Mouse (Mus musculus): ENCODE results near the gene Nyap1.

Gene Nyap1

DNA sequence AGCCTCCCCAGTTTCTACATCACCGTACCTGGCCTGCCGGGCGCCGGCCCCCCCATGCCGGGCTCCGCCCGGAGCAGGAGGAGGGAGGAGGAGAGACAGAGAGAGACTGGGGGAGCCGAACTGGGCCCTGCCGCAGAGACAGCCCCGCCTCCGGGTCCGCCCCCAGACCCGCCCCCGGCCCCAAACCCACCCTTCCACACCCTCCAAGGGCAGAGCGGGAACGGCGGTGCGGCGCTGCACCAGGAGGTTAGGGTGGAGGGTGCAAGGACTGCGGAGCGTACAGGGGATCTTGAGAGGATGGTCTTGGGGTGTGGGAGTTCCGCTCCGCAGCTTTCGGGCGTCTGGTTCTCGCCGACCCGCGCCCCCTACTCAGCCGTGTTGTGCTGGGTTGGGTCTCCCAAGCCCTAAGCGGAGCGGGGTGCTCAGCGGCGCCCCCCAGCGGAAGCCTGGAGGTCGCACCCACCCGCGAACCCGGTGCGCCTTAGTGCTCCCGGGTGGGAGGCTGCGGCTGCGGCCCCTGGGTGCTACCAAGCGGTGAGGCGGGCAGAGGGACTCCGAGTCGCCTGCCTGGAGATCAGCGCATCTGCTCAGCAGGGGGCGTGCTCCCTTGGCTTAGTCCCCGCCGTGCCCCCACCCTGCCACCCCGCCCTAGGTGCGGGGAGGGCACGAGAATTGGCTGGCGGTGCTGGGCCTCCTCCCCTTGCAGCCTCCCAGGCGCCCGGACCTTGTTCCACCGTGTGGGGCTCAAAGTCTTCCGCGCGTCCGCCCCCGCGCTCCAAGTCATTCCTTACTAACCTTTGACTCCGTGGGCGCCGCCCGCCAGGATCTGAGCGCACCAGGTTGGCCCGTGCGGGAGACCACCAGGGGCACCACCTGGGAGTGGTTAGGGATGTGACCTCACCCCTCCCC, at the start of gene Nyap1:
TSS of gene Nyap1 (minus strand) at position 585 of the 909 bp plus-strand sequence.
- no peak for DNase-seq (ENCODE audit: extremely low spot score, low read depth, low spot score)

DNA sequence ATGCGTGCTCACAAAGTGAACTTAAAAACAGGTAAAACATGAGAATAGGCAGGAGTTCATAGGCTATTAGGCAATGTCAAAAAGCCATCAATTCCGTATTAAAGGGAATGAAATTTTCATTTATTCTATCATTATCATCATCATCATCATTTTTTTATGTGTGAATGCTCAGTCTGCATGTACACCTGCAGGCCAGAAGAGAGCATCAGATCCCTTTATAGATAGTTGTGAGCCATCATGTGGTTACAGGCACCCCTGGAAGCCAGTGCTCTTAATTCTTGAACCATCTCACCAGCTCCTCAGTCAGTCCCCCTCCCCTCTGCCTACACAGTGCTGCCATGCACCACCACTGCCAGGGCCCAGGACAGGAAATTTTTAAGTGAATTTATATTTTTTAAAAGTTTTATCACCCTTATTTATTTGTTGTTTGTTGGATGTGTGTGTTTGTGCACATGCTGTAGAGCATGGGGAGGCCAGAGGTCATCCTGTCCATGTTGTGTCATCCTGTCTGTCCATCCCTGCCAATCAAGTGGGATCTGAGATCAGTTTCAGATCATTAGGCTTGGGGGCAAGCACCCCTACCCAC, 47.6 kb upstream of the Nyap1 start:
- DNase-seq (ENCODE audit: extremely low spot score, low read depth, low spot score) = no peak

DNA sequence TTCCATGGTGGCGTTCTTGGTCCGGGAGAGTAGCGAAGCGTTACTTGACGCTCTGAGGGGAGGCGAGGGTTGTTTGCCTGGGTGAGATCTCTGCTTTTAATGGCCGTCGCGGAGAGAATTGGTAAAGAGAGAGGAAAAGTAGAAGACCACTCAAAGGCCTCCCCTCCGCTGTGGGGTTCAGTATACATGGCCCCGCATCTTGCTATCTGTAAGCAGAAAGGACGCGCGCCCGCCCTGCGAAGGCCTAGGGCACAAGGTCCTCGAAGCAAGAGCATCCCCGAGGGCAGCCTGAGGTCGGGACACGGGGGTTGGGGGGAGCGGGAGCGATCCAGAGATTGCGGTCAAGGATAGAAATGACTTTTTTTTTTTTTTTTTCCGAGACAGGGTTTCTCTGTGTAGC, 46.8 kb upstream of the Nyap1 start:
- DNase-seq (ENCODE audit: extremely low spot score, low read depth, low spot score) = no peak

DNA sequence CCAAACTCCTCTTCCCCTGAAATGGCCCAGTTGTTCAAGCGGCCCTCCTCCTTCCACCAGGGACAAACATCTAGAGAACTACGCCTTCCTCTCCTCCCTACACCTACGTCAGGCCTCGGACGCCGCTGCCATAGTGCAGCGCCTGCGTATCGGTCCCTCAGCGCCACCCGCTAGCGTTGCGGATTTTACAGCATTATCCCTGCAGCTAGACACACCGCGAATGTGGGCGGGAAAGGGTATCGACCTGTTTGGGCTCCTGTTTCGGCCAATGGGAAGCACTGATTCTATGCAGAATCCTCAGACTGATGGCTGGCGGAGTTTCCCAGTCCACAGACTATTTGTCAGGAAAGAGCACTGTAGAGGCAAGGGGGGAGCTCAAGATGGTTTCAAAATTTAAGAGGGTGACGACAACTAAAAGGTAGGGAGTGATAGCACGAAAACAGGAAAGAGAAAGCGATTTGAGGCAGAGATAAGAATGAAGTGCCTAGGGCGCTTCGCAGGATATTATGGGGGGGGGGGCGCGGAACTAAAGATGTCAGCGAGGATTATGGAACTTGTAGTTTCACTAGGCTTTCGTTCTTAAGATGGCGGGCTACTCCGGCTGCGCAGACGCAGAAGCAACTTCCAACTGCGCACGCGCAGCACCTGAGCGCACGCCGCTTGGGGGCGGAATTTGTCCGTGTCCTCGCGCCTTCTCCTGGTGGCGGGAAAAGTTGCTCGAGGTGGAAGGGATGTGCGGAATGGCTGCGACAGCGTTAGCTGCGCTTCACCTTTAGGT, 45.9 kb upstream of the Nyap1 start, which contains the start of the genes Mepce and Zcwpw1:
TSS of gene Mepce (minus strand) at position 505 of the 778 bp plus-strand sequence.
TSS of gene Zcwpw1 (plus strand) at position 648 of the 778 bp plus-strand sequence.
- DNase-seq (ENCODE audit: extremely low spot score, low read depth, low spot score) = peak; percentile 96

DNA sequence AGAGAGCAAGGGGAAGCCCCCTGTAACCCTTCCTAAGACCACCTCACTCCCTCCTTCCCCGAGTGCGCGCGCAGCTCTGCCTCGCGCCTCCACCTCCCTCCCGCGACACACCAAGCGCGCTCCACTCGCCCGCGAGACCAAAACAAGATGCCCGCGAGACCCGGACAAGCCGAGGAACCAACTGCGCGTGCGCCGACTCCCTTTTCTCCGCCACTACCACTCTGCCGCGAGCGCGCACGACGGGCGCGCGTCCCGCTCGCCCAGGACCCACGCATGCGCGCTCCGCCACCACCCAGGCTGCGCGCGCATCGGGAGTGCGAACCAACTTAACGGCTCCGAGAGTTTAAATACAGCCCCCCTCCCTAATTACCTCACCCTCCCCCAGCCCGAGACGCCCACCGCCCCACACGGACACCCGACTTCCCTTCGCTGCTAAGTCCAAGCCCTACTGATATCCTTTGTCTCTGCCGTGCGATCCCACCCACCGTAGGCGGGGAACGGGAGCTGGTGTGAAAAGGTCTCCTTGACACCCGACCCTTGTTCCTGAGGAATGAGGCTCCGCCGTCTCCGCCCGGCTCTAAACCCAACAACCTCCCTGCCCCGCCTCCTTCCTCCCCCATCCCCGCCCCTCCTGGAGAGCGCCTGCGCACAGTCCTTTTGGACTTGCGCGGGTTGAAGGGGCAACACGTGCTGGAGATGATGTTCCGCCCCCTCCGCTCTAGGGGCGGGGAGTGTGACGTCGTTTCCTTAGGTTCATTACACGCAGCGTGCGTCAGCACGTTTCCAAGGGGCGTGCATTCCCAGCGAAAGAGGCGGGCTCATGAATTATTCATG, 44.9 kb upstream of the Nyap1 start:
- DNase-seq (ENCODE audit: extremely low spot score, low read depth, low spot score) = peak; percentile 99

DNA sequence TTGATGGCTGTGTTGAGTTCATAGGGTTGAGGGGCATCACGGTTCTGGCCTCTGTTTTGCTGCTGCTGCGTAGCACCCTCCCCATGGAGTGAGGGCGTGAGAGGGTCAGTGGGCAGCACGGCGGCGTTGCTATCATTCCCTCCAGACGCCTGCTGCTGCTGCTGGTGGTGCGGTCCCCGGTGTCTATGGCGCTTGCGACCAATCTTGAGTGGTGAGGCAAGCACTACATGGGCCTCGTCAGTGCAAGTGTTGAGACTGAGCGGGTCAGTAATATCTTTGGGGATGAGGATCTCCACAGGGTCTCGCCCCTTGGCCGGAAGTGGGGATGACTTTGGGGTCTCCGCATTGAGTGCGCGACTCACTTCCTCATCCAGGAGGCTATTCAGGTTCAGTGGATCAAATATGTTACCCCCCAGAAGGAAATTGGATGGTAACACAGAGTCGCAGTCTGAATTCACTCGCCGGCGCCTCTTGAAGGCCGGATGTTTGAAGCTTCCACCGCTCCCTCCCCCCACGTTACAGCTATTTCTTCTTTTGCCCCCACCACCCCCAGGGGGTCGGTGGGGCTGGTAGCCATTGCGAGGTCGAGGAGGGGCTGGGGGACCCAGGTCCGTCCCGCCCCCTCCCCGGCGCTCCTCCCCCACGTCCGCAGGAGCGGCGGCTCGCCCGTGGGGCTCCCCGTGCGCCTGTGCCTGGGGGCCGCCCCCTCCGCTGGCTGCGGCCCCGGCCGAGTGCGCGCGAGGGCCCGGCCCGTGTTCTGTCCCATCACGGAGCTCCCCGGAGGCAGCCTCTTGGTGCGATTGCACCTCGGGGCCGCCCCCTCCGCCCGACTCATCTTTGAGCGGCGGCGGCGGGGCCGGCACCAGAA, 44.0 kb upstream of the Nyap1 start:
- DNase-seq (ENCODE audit: extremely low spot score, low read depth, low spot score) = no peak

DNA sequence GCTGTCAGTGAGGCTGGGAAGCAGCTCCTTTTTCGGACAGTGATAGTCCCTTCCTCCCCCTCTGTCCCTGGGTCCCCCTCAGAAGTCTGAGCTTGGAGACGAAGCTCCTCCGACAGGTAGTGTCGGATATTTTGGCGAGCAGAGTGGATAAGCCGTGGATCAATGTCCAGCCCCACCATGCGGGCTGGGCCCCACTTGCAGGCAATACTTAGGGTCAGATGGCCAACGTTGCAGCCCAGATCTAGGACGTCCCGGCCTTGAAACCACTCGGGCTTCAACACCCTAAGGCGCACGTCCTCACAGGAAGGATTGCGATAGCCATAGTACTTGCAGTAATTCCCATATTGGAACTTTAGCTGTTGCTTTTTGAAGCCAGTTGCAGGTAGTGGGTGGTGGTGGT, 43.1 kb upstream of the Nyap1 start:
- DNase-seq (ENCODE audit: extremely low spot score, low read depth, low spot score) = no peak

DNA sequence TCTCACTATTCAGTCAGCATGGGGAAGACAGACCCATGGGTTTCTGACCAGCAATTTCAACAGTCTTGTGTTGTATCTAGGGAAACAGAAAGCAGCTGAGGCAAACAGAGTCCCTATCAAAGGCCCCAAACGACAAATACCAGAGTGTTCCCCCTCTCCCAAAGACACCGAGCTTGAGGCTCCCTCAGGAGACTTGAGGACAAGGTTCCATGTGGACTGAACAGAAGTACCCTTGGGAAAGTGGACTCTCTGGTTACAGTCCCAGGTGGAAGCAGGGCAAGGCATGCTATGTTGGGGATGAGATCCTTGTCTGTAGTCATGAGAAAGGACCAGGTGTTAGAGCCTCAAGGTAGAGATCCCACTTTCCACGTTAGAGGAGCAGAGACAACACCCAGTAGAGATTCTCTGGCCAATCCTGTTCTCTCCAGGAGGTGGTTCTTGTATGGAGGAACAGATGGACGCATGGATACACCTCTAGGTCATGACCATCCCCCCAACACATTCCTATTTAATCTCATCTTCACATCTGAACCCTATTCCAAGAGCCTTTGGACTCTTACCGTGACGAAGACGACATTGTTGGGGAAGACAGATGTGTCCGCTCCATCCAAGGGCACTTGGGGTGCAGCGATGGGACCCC, 42.6 kb upstream of the Nyap1 start:
- no peak for DNase-seq (ENCODE audit: extremely low spot score, low read depth, low spot score)

DNA sequence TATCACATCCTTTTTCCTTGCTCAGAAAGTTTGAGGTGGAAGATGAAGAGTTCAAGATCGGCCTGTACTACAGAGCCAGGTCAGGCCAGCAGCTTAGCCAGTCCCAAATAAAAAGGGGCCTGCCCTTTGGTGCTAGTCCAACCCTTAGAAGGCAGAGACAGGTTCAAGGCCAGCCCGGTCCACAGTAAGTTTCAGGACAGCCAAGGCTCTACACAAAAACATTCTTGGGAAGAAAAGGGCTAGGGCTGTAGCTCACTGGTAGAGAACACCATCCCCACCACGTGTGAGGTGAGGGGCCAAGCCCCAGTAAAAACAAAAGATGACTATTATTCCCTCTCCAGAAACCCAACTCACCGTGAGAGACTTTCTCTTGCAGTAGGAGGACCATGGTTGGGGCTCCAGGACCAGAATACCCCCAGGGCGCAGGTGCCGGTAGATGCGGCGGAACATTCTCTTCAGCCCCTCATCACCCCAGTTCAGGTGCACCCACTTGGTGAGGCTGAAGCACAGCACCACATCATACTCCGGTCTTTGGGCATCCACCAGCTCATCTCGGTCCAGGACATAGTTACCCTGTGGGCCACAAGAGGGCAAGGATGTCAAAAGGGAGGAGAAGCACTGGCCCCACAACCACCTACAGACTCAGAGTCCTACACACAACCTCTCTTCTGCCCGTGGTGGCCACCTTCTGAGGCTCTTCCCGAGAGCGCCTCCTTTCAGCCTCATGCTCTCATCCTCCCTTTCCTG, 41.5 kb upstream of the Nyap1 start:
- no peak for DNase-seq (ENCODE audit: extremely low spot score, low read depth, low spot score)

DNA sequence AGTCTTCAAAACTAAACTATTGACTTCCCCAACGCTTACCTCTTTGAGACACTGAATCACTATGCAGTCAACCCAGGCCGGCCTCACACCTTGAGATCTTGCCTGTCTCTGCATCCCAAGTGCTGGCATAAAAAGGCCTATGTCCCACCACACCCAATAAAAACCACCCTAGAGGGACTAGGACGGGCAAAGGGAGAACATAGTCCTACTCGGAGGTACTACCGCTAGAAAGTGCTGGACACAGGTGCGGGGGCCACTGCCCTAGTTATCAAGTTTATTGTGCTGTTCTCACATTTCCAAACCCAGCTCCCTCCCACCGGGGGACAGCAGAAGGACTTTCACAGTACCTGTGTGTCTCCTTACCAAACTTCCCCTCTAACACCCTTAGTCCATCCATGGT, 40.3 kb upstream of the Nyap1 start:
- no peak for DNase-seq (ENCODE audit: extremely low spot score, low read depth, low spot score)

DNA sequence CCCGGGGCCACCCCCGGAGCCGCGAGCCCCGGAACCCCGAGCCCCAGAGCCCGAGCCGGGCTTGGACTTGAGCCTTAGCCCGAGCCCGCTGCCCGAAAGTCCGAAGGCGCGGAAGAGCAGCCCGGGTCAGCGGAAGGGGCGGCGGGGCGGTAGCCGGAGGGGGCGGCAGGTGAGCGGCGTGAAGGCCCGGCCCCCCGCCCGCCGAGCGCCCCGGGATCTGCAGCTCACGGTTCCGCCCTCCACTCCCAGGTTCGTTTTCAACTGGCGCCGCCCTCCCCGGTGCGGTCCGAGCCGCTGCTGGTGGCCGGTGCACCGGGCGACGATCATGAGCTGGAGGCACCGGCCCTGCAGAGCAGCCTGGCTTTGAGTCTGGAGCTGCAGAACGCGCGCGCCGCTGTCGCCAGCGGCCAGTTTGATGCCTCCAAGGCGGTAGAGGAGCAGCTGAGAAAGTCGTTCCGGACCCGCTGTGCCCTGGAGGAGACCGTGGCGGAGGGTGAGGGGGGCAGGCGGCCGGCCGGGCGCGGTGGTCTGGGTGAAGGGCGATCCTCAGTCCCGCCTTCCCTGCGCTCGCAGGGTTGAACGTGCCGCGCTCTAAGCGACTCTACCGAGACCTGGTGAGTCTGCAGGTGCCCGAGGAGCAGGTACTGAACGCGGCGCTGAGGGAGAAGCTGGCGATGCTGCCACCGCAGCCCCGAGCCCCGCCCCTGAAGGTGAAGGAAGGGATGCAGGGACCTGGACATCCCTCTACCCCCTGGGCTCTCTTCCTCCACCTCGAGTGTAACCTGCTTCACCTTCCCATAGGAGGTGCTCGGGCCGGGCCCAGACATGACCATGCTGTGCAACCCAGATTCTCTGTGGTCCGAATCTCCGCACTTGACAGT, 37.9 kb upstream of the Nyap1 start:
- no peak for DNase-seq (ENCODE audit: extremely low spot score, low read depth, low spot score)

DNA sequence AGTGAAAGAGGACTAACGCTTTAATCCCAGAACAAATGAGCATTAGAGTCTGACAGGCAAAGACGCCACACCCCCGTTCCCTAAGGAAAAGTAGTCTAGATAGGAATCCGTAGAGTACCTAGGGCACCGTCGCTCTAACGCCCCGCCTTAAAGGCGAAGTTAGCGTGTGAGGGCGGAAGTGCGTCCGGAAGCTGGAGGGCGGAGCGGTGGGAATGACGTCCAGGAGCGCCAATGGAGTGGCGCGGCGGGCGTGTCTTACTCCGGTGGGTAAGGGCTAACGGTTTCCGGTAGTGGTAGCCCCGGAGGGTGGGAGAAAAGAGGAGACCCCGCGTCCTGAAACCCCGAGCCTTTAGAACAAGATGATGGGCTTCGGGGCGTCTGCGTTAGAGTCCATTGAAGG, 37.2 kb upstream of the Nyap1 start, which contains the start of gene Ppp1r35:
TSS of gene Ppp1r35 (plus strand) at position 215 of the 400 bp plus-strand sequence.
- DNase-seq (ENCODE audit: extremely low spot score, low read depth, low spot score) = peak; percentile 83

DNA sequence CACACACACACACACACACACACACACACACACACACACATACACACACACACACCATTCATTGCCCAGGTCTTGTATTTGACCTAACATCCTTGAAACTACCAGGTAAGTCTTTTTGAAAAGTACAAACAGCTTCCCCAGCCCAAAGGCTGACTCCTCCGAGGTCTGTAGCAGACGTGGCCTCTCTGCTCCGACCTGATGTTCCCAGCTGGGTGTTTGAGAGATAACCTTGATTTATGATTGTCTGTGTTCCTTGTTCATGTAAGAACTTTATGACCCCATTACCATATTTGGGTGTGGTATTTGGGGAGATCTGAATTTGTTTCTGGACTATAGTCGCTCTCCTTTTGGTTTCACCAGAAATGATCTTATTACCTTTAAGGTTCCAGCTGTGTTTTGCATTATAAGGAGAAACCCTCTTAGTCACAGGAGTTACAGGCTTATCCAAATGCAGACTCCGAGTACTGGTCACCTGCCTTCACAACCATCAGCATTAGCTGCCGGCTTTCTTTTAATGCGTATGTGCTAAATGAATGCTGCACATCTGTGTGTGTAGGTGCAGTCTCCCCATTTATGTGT, 35.9 kb upstream of the Nyap1 start:
- no peak for DNase-seq (ENCODE audit: extremely low spot score, low read depth, low spot score)

DNA sequence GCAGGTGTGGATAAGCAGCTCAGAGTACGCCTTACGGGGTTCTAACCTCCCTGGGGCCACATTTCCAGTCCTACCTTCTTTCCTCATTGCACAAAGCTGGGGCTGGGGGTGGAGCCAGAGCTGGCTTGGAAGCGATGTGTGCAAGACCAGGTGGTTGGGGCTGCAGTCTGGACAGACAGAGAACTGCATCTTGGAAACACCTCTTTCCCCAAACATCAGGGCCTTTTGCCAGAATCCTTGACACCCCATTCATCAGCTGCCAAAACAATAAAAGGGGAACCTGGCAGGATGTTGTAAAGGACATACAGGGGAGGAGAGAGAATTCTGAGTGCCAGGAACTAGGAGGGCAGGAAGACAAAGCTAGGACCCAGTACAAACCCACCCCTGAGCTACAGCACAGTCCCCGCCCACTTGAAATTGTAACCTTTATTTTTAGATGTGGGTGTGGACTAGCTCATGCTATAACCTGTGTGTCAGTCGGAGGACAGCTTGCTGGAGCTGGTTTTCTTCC, 35.1 kb upstream of the Nyap1 start:
- no peak for DNase-seq (ENCODE audit: extremely low spot score, low read depth, low spot score)

DNA sequence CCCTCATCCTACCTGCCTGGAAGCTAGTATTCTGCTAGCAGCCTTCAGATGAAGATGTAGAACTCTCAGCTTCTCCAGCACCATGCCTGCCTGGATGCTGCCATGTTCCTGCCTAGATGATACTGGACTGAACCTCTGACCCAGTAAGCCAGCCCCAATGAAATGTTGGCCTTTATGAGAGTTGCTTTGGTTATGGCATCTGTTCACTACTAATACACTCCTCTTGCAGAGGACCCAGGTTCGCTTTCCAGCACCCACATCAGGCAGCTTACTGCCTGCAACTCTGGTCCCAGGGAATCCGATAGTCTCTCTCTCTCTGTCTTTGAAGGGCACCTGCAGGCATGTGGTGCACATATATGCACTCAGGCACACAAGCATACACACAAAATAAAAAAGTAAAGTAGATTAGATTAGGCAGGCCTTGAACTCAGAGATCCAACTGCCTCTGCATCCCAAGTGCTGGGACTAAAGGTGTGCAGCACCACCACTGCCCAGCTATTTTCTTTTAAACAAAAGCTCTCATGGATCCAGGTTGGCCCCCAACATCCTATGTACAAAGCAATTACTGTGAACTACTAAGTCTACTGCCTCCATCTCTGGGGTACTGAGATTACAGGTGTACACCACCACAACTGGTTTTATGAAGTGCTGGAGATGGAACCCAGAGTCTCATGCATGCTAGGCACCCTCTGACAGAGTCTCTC, 34.3 kb upstream of the Nyap1 start:
- DNase-seq (ENCODE audit: extremely low spot score, low read depth, low spot score) = no peak

DNA sequence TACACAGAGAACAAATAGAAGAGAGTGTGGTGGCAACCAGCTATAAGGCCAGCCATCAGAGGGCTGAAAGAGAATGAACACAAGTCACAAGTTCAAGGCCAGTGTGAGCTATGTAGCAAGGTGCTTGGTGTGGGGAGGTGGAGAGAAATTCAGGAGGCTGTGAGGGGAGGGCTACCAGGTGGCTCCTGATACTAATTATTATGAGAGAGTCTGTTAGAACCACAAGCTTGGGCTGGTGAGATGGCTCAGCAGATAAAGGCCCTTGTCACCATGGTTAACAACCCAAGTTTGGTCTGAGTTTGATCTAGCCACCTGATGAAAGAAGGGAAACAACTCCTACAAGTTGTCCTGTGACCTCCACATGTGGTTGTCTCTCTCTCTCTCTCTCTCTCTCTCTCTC, 31.3 kb upstream of the Nyap1 start:
- no peak for DNase-seq (ENCODE audit: extremely low spot score, low read depth, low spot score)
